Mouse (Mus musculus) embryonic fibroblast, embryonic 13.5 days (primary cell): ENCODE measurements around the gene Lrrc9.

Experiments
- CTCF ChIP-seq: IDR thresholded peaks from 2 replicates; pipeline ENCODE4 v1.5.1; 2011; ENCODE audit warnings: mild to moderate bottlenecking, control low read depth, low read length, moderate library complexity, borderline replicate concordance; ENCODE audit not compliant: insufficient read depth
- POLR2A ChIP-seq: IDR thresholded peaks from 2 replicates; pipeline ENCODE4 v1.6.1; 2011; ENCODE audit warnings: low read depth, mild to moderate bottlenecking, control low read depth, low read length, moderate library complexity

GRCm38 (mm10) chr12:72453941-72454340, 12.3 kb downstream of the Lrrc9 start:
- TF ChIP-seq CTCF, result no peak
- no peak for TF ChIP-seq POLR2A
